Mouse (Mus musculus) embryo, embryonic 10.5 days (tissue): ENCODE measurements at regions not wholly inside any gene's neighbourhood (a gene's known extent, or its start where the extent isn't known, plus 50 kb on each side); places are given as distances from the start of the nearest gene placed in this dataset.
A peak's percentile ranks its signal among the peaks of the same experiment; 100 is the strongest.

Experiments used
- DNase-seq: peaks from one replicate; pipeline ENCODE4 v3.0.0-alpha.2; 2015; ENCODE audit warnings: low spot score

DNA sequence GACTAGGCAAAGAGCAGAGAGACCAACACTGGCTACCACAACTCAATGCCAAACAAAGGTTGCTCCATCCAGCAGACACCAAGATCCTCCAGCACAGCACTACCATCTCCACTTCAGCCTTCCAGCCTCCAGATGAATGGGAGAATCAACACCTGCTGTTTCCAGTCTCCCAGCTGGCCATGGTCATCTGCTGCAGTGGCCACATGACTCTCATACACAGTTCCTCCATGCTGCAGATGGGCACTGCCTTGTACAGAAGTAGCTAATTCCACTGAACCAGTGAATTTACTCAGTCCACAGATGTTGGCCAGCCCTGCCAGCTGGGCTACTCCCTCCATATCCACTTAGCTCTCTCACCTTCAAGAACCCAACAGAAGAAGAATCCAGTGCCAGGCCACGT is 63.0 kb upstream of the Vstm5 start:
- DNase-seq: no peak

DNA sequence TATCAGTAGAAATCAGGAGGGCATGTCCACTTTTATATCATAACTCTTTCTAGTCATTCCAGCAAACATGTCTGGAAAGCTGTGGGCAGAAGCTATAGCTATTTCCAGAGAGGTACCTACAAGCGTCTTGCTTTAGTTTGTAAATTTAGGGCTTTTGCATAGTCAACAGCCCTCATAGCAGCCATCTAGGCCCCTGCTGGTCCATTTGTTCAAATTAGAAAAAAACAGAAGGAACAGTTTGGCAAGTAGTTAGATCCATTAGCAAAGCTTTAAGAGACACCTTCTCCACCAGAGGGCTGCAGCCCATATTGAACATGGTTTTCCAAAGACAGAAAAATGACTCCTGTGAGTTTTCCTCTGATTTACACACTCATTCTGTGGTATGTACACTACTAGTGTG is 63.4 kb upstream of the Vstm5 start:
- no peak for DNase-seq

DNA sequence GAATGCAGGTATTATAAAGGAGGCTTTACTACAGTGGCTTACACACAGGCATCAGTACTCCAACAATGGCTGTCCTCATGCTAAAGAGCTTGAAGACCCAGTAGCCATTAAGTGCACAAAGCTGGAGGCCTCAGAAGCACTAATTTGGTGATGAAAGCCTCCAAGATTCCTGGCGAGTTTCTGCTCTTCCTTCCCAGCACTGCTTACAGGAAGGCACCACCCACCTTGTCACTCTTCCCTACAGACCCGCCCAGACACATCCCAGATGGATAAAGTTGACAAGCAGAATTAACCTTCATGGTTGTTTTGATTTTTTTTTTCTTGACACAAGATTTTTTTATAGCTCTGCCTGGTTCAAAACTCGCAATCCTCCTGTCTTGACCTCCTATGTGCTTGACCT is 59.0 kb upstream of the Hephl1 start:
- DNase-seq: no peak

DNA sequence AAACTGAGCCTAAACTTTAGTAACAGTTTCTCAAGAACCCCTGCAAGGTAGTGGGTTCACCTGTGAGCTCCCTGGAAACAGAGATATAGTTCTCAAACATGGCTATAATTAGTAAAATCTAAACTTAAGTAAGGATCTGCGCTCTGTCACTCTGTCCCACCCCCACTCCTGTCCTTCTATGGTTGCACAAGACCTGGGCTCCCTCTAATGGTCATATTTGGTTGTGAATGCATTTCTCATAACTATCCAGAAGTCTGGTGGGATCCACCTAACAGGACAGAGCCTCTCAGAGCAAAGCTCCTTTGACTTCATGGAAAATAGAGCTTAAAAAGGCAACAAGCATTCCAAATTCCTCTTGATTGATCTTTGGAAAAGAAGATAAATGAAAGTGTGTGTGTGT is 57.8 kb upstream of the Hephl1 start:
- DNase-seq: peak; percentile 34

DNA sequence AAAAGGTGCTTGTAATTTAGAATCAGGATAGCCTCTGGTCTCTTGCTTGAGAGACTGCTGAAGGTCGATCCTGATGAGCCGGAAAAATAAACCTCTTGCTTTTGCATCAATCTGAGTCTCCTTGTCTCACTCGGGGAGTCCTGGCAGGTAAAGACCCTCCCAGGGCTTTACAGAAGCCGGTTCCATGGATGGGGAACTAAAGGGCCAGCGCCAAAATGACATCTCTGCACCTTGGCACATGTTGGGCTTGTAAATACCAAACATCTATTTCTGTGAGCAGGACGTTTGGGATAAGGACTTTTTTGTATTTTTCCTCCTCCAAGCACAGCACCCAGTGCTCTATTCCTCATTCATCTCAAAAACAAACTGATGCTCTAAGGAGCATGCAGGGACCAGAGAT is 57.1 kb upstream of the Hephl1 start:
- DNase-seq: no peak

DNA sequence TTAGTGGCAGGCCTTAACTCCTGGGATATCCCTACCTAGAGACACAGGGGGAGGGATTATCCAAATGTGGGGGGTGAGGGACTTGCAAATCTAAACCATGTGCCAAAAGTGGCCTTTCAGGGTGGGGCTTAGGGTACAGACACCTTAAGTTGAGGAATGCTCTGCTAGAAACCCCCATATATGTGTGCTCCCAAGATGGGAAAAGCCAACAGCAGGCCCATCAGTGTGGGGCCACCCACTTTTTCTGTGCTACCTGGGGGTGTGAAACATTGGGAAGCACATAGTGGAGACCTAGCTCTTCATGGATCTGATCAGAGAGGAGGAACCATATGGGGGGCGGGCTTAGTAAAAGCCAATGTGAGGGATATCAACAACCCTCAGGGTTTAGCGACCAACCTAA is 55.0 kb upstream of the Hephl1 start:
- DNase-seq: no peak

DNA sequence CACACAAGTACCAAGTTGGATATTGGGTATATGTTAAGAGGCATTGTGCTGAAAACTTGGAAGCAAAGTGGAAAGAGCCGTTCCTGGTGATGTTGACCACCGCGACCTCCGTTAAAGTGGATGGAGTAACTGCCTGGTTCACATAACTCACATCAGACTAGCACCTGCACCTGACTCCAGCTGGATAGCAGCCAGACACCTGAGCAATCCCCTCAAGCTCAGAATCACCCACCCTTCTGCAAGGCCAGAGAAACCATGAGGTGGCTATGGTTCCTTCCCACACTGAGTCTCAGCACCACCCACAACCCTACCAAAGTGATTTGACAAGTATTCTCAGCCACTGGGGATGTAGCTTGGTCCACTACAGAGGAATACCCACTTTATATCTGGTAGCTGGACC is 54.6 kb upstream of the Hephl1 start:
- DNase-seq: no peak
